Mouse (Mus musculus) erythroblast, embryonic 14.5 days (primary cell): ENCODE results near the gene Gpr37l1.

Source experiments
- GATA1 ChIP-seq: IDR thresholded peaks from 2 replicates; pipeline ENCODE4 v1.6.1; 2012; ENCODE audit warnings: low read length, inconsistent platforms, mixed read lengths
- TAL1 ChIP-seq: IDR thresholded peaks from 3 replicates; pipeline ENCODE4 v1.6.1; 2012; ENCODE audit warnings: low read length, inconsistent platforms, mixed read lengths

DNA sequence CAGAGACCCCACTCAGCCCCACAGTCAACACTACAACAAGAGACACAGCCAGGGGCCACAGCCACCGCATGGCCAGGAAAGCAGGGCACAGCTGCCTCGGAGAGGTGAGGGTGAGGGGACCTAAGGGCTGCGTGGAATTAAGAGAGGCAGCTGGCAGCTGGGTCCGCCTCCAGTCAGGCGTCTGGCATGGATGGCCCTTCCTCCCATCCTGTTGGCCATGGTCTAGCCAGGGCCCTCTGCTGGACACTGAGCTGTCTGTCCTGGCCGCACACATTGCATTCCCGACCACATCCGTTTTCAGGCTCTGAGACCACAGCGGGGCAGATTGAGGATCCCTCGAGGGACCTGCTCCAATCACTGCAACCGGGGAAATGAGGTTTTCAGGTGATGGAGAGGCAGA, at the start of gene Gpr37l1:
- TF ChIP-seq GATA1, result no peak
- no peak for TF ChIP-seq TAL1
